Mouse (Mus musculus) CH12.LX (cell line): ENCODE results near the gene Hist1h2be. TPM values are rescaled to one million over a fixed set of nuclear protein-coding genes. Genes with fewer than 3 reads are reported as not detected.
"Not testable (repeated sequence)": the region's sequence is repeated elsewhere in the genome, so short reads cannot be mapped to it uniquely, and the experiment has no call there.

Experiments used
- DNase-seq: peaks from one replicate; pipeline ENCODE4 v3.0.0-alpha.2; 2013; ENCODE audit errors: extremely low read depth
- H3K27ac ChIP-seq: 2 replicates; pipeline ENCODE4 v1.5.1; 2012; ENCODE audit warnings: low read depth, mild to moderate bottlenecking, control low read depth, moderate library complexity; ENCODE audit not compliant: insufficient read depth
- H3K27me3 ChIP-seq: replicated peaks from 2 replicates; pipeline ENCODE3; 2012; ENCODE audit warnings: inconsistent platforms
- H3K36me3 ChIP-seq, 2 experiments: replicated peaks in 1 of 2; 2 replicates each; pipeline versions ENCODE3 to v1.6.1; 2012; ENCODE audit warnings: inconsistent platforms in 1 of 2, low read length in 1 of 2, mild to moderate bottlenecking in 1 of 2, mixed read lengths in 1 of 2, moderate library complexity in 1 of 2; ENCODE audit not compliant: control insufficient read depth in 1 of 2, insufficient read depth in 1 of 2
- H3K4me1 ChIP-seq, 2 experiments: 2 replicates each; pipeline ENCODE4 v1.6.1; 2012; ENCODE audit warnings: inconsistent platforms in 1 of 2, moderate library complexity in 1 of 2; ENCODE audit not compliant: insufficient read depth in 2 of 2, control insufficient read depth in 1 of 2
- H3K4me2 ChIP-seq: 2 replicates; pipeline ENCODE4 v1.6.1; 2012; ENCODE audit warnings: low read depth, mild to moderate bottlenecking, control low read depth; ENCODE audit not compliant: poor library complexity, insufficient read depth, severe bottlenecking
- H3K4me3 ChIP-seq, 3 experiments: fragments of 150-350 bp in 1 of 3; sonication (generic) in 1 of 3; replicated peaks in 1 of 3; 2 replicates each; pipeline versions ENCODE3 to v1.5.1; 2011 to 2012; ENCODE audit warnings: low read depth in 2 of 3, low read length in 2 of 3, mild to moderate bottlenecking in 2 of 3, moderate library complexity in 2 of 3, control low read depth in 1 of 3, improper control_type of control experiment in 1 of 3, inconsistent platforms in 1 of 3, mixed read lengths in 1 of 3; ENCODE audit not compliant: poor library complexity in 1 of 3
- H3K79me2 ChIP-seq: replicated peaks from 2 replicates; pipeline ENCODE4 v1.6.1; 2012; ENCODE audit warnings: mild to moderate bottlenecking, moderate library complexity; ENCODE audit not compliant: control insufficient read depth, poor library complexity, insufficient read depth, severe bottlenecking; ENCODE audit errors: extremely low read depth
- H3K9ac ChIP-seq: 2 replicates; pipeline ENCODE4 v1.6.1; 2012; ENCODE audit warnings: low read depth, mild to moderate bottlenecking, control low read depth, moderate library complexity; ENCODE audit not compliant: insufficient read depth
- H3K9me3 ChIP-seq: replicated peaks from 2 replicates; pipeline ENCODE3; 2012; ENCODE audit warnings: low read length, inconsistent platforms, mixed read lengths
- CHD2 ChIP-seq: IDR thresholded peaks from 2 replicates; pipeline ENCODE4 v1.6.1; 2011; ENCODE audit warnings: low read length, improper control_type of control experiment
- ELF1 ChIP-seq: IDR thresholded peaks from 2 replicates; pipeline ENCODE4 v1.6.1; 2014; ENCODE audit warnings: low read depth, mild to moderate bottlenecking, inconsistent platforms, low read length, improper control_type of control experiment
- HCFC1 ChIP-seq: IDR thresholded peaks from 2 replicates; pipeline ENCODE4 v1.6.1; 2012; ENCODE audit warnings: low read depth, mild to moderate bottlenecking, inconsistent platforms, low read length, improper control_type of control experiment
- MYC ChIP-seq: IDR thresholded peaks from 2 replicates; pipeline ENCODE4 v1.6.1; 2011; ENCODE audit warnings: low read depth, mild to moderate bottlenecking, improper control_type of control experiment, low read length
- NELFE ChIP-seq: IDR thresholded peaks from 2 replicates; pipeline ENCODE4 v1.6.1; 2011; ENCODE audit warnings: low read depth, low read length, improper control_type of control experiment
- NRF1 ChIP-seq: IDR thresholded peaks from 2 replicates; pipeline ENCODE4 v1.6.1; 2014; ENCODE audit warnings: low read depth, mild to moderate bottlenecking, inconsistent platforms, low read length, improper control_type of control experiment, moderate library complexity
- POLR2A ChIP-seq: IDR thresholded peaks from 2 replicates; pipeline ENCODE4 v1.6.1; 2011; ENCODE audit warnings: low read depth, mild to moderate bottlenecking, improper control_type of control experiment, low read length
- POLR2AphosphoS2 ChIP-seq: IDR thresholded peaks from 2 replicates; pipeline ENCODE4 v1.6.1; 2011; ENCODE audit warnings: low read depth, low read length, improper control_type of control experiment
- RAD21 ChIP-seq: IDR thresholded peaks from 2 replicates; pipeline ENCODE4 v1.6.1; 2011; ENCODE audit warnings: low read depth, mild to moderate bottlenecking, low read length, improper control_type of control experiment, moderate library complexity
- RCOR1 ChIP-seq: conservative IDR thresholded peaks from 2 replicates; pipeline ENCODE4 v1.6.1; 2012; ENCODE audit warnings: low read depth, mild to moderate bottlenecking, inconsistent platforms, low read length, improper control_type of control experiment
- SIN3A ChIP-seq: IDR thresholded peaks from 2 replicates; pipeline ENCODE4 v1.6.1; 2012; ENCODE audit warnings: low read length, improper control_type of control experiment, inconsistent platforms
- TBP ChIP-seq: conservative IDR thresholded peaks from 2 replicates; pipeline ENCODE4 v1.6.1; 2011; ENCODE audit warnings: low read depth, low read length, improper control_type of control experiment
- TCF12 ChIP-seq: IDR thresholded peaks from 2 replicates; pipeline ENCODE4 v1.6.1; 2014; ENCODE audit warnings: low read depth, mild to moderate bottlenecking, inconsistent platforms, low read length, improper control_type of control experiment
- UBTF ChIP-seq: IDR thresholded peaks from 2 replicates; pipeline ENCODE4 v1.6.1; 2012; ENCODE audit warnings: low read depth, mild to moderate bottlenecking, inconsistent platforms, low read length, improper control_type of control experiment, moderate library complexity
- USF2 ChIP-seq: conservative IDR thresholded peaks from 2 replicates; pipeline ENCODE4 v1.6.1; 2011; ENCODE audit warnings: low read depth, low read length, improper control_type of control experiment
- ZKSCAN1 ChIP-seq: IDR thresholded peaks from 2 replicates; pipeline ENCODE4 v1.6.1; 2012; ENCODE audit warnings: low read depth, inconsistent platforms, low read length, improper control_type of control experiment, borderline replicate concordance
- ZMIZ1 ChIP-seq: IDR thresholded peaks from 2 replicates; pipeline ENCODE4 v1.6.1; 2012; ENCODE audit warnings: low read depth, mild to moderate bottlenecking, inconsistent platforms, low read length, improper control_type of control experiment
- ZNF384 ChIP-seq: IDR thresholded peaks from 2 replicates; pipeline ENCODE4 v1.6.1; 2012; ENCODE audit warnings: low read depth, low read length, improper control_type of control experiment, inconsistent platforms
- dilution Hi-C: fragments of 300-500 bp; cut with MboI; formaldehyde crosslinking; loops from 2 replicates; pipeline ENCODE4 v1.14.3; 2020; ENCODE audit warnings: low sequenced_read_pairs; ENCODE audit not compliant: extremely low pct_unique_long_range_greater_than_20kb, extremely low pct_ligation_motif_present
- in situ Hi-C: fragments of 300-500 bp; cut with MboI; formaldehyde crosslinking; loops from 3 replicates; pipeline ENCODE4 v1.14.3; 2019; ENCODE audit warnings: low sequenced_read_pairs, low pct_ligation_motif_present, low pct_unique_long_range_greater_than_20kb, mixed read lengths
- polyA plus RNA-seq: library from polyadenylated mRNA; unstranded; fragments of >175 nt; gene quantifications from 2 replicates; pipeline ENCODE4 v1.2.1, GENCODE M21; 2012; ENCODE audit warnings: low read depth; ENCODE audit not compliant: insufficient read length
- total RNA-seq, 2 experiments: library from RNA; depleted of rRNA; stranded (reverse); fragments of 300-350 nt in 1 of 2; fragments of >200 nt in 1 of 2; gene quantifications; 2 replicates each; pipeline ENCODE4 v1.2.3; 2012 to 2014

The Hist1h2be gene
- total and polyA plus RNA-seq, 3 experiments = 0.70 to 282 (median 4.7) TPM

- TF ChIP-seq RCOR1 = no peak; the same call in 1 of the 2 replicates
- TF ChIP-seq RAD21 = no peak
- TF ChIP-seq TBP = peak; percentile 99
- TF ChIP-seq MYC = peak; percentile 82
- TF ChIP-seq USF2 = no peak
- TF ChIP-seq NRF1 = no peak
- TF ChIP-seq ZKSCAN1 = no peak
- no peak for TF ChIP-seq ZNF384
- peak; percentile 93 for TF ChIP-seq CHD2
Measured at GRCm38 (mm10) chr13:23543965-23544786, 76.7 kb downstream of the Hist1h2be start, which contains the start of gene Hist1h3f (continued).

GRCm38 (mm10) chr13:23542999-23543607, 77.8 kb downstream of the Hist1h2be start, which contains the start of gene Hist1h2bh:
Hist1h2bh (minus strand) TSS chr13:23543392.
- Histone ChIP-seq H3K4me1 (peaks cover 3 to 29% of the 10 kb centered on the region in 2 experiments; a peak in 3 of 4 replicates), H3K27ac (peak within 1 kb of the TSS; percentile 97), H3K9ac (peak within 1 kb of the TSS; percentile 97), H3K4me2 (peak within 1 kb of the TSS; percentile 84), H3K4me3 (peak within 1 kb of the TSS; percentile 50 to 72 (median 51))
- H3K36me3 ChIP-seq, in situ Hi-C loops, H3K79me2 ChIP-seq, H3K27me3 ChIP-seq, H3K9me3 ChIP-seq, dilution Hi-C loops: not testable (repeated sequence)
- TF ChIP-seq TBP (peak; percentile 99), HCFC1 (peak; percentile 53; the same call in 1 of the 2 replicates), NRF1 (peak; percentile 63), UBTF (peak; percentile 98), POLR2AphosphoS2 (peak; percentile 98), NELFE (peak; percentile 99), ELF1 (0 out of 2 replicates have a peak, but pooled peaks have one; percentile 9), ZMIZ1 (peak; percentile 99), TCF12 (peak; percentile 93), POLR2A (peak; percentile 99), SIN3A (0 out of 2 replicates have a peak, but pooled peaks have one; percentile 18)
- DNase-seq = peak; percentile 98
